Mouse (Mus musculus): Measurements from ENCODE around the gene Agtpbp1.

- TF ChIP-seq CTCF (IDR thresholded peaks at IDR 0.05; ENCODE audit: low read depth) = no peak
- TF ChIP-seq EP300 (IDR thresholded peaks at IDR 0.05; ENCODE audit: low read depth) = no peak
Measured at GRCm38 (mm10) chr13:59626739-59627138, 41.7 kb upstream of the Agtpbp1 start.

All from heart, postnatal 0 days (tissue).